Mouse (Mus musculus) lung, embryonic 16.5 days (tissue): ENCODE measurements around the gene Rack1. TPM values are rescaled to one million over a fixed set of nuclear protein-coding genes. Genes with fewer than 3 reads are reported as not detected.

Source experiments
- ATAC-seq: fragments of 200-750 bp; cut with Nextera tagmentation; 2 replicates; pipeline ENCODE4 v1.8.0; 2017; ENCODE audit warnings: low read depth, mild to moderate bottlenecking, moderate library complexity
- H3K27ac ChIP-seq: fragments of 300-500 bp; sonication (generic); 2 replicates; pipeline ENCODE4 v1.5.1; 2014; ENCODE audit warnings: mild to moderate bottlenecking, control low read depth, low read length
- H3K27me3 ChIP-seq: fragments of 300-500 bp; sonication (generic); 2 replicates; pipeline ENCODE4 v1.6.1; 2014; ENCODE audit warnings: low read depth, low read length, mixed read lengths; ENCODE audit not compliant: control insufficient read depth, insufficient read depth
- H3K36me3 ChIP-seq: fragments of 300-500 bp; sonication (generic); 2 replicates; pipeline ENCODE4 v1.6.1; 2014; ENCODE audit warnings: low read length; ENCODE audit not compliant: control insufficient read depth, insufficient read depth
- H3K4me1 ChIP-seq: fragments of 300-500 bp; sonication (generic); replicated peaks from 2 replicates; pipeline ENCODE4 v1.6.1; 2014; ENCODE audit warnings: low read length, mixed read lengths; ENCODE audit not compliant: control insufficient read depth, insufficient read depth
- H3K4me2 ChIP-seq: fragments of 300-500 bp; sonication (generic); 2 replicates; pipeline ENCODE4 v1.6.1; 2014; ENCODE audit warnings: low read depth, low read length, control low read depth
- H3K4me3 ChIP-seq: fragments of 300-500 bp; sonication (generic); 2 replicates; pipeline ENCODE4 v1.5.1; 2014; ENCODE audit warnings: mild to moderate bottlenecking, low read length, control low read depth
- H3K9ac ChIP-seq: fragments of 300-500 bp; sonication (generic); 2 replicates; pipeline ENCODE4 v1.6.1; 2014; ENCODE audit warnings: low read length, control low read depth
- H3K9me3 ChIP-seq: fragments of 300-500 bp; sonication (generic); 2 replicates; pipeline ENCODE4 v1.6.1; 2016; ENCODE audit warnings: low read length; ENCODE audit not compliant: control insufficient read depth
- WGBS: fragments of 180-500 bp; shearing (Covaris S2); extraction: QIAGEN DNeasy Blood & Tissue Kit; methylation state at CpG from one replicate; pipeline ENCODE4 v1.1.7; 2014; 5-methylcytosine and 5-hydroxymethylcytosine counted together
- polyA plus RNA-seq: library from polyadenylated mRNA; unstranded; fragments of >200 nt; fragmentation: Nextera tagmentation; extraction: Ambion mirVana; gene quantifications from 2 replicates; pipeline ENCODE4 v1.2.1, GENCODE M21; 2015

The Rack1 gene
- polyA plus RNA-seq, 1 experiment from 2014 or later, result 657 TPM

DNA sequence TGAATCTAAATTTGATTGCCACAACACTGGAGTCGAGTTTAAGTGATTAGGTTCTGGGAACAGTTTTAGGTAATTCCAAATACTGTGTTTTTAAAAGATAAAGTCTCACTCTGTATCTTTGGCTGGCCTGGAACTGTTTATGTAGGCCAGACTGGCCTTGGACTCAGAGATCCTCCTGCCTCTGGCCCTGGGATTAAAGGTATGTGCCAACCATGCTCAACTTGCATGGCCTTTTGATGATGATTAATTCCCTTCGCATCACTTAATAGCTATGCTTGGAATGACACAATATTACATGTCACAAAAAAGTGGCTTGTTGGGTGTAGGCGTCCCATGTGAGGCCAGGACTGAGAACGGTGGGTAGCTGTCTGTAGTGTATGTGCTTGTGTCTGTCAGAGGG is 52.1 kb downstream of the Rack1 start:
- 79% methylated on average over 4 of the region's 4 CpGs for WGBS
- ATAC-seq, result no peak
- no peak overlapping the region for H3K9ac ChIP-seq
- no peak overlapping the region for H3K4me3 ChIP-seq
- no peaks in the 10 kb centered on the region for H3K36me3 ChIP-seq
- H3K9me3 ChIP-seq, result 0 out of 2 replicates have a peak, but pooled peaks cover 2% of the 10 kb centered on the region
- H3K27ac ChIP-seq, result no peak overlapping the region
- H3K4me2 ChIP-seq, result no peak overlapping the region
- H3K27me3 ChIP-seq, result no peaks in the 10 kb centered on the region
- peaks cover 14% of the 10 kb centered on the region for H3K4me1 ChIP-seq

DNA sequence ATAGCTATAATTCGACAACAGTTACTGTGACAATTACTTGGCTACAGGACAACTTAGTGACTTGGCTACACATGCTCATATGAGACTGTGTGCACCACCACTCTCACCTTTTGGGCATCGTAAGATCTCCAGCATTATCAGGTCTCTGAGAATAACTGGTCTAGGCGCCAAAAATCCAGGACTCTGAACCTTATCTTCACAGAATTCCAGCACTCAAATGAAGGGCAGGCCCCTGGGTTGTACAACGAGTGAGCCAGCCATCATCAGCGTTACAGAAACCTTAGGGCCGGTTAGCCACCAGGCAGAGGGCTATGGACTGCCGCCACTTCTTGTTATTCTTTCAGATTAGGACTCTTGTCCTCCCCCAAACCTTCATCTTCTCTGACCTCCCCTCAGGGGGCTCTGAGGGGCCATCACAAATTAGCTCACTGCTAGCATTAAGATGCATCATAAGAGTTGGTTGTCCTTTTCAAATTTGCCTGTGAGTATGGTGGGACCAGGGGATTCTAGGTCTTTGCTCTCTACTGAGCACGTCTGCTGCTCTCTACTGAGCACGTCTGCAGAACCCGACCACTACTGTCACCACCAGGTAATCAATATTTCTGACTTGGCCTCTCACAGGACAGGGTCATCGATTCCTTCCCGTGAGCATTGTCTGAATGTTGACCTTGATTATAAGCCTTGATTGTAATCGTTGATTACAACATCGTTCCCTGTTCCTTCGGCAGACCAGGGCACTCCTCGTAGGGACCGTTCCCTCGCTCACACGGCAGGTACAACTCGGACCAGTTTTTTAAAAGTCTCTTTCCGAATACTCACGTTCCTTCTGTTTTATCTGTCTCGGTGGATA is 52.7 kb downstream of the Rack1 start:
- H3K4me2 ChIP-seq, result peak overlapping the region; percentile 67
- H3K27ac ChIP-seq, result no peak overlapping the region
- H3K4me3 ChIP-seq, result peak overlapping the region; percentile 64
- peak overlapping the region; percentile 52 for H3K9ac ChIP-seq
- H3K27me3 ChIP-seq, result no peaks in the 10 kb centered on the region
- peaks cover 14% of the 10 kb centered on the region for H3K4me1 ChIP-seq
- 8% methylated on average over 23 of the region's 23 CpGs for WGBS
- H3K9me3 ChIP-seq, result 0 out of 2 replicates have a peak, but pooled peaks cover 2% of the 10 kb centered on the region
- no peaks in the 10 kb centered on the region for H3K36me3 ChIP-seq
- ATAC-seq, result 0 out of 2 replicates have a peak, but pooled peaks have one; percentile 4

DNA sequence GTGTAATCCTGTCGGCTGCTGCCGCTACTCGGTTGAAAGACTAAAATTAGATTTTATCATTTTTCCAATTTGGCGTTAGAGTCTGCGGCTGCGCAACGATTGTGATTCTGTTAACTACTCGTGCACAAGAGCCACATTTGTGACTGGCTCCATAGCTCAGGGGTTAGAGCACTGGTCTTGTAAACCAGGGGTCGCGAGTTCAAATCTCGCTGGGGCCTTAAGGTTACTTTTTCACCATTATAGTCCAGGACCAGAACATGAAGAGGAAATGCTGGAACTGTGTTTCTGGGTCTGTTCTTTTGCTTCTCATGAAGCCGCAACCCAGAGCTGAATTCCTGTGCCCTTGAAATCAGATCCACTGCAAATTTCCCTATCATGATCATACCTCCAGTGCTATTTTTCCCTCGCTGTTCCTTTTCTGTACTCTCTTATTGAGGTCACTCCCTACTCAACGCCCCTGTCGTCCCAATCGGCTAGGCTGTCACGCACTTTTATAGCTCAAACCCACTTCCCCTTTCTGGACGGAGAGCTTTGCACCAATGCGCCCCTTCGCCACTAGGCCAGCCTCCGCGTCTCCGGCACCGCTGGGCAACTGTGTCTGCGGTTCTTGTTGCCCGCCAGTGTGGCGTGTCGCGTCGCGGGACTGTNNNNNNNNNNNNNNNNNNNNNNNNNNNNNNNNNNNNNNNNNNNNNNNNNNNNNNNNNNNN is 53.5 kb downstream of the Rack1 start:
- Histone ChIP-seq H3K9me3 (0 out of 2 replicates have a peak, but pooled peaks cover 2% of the 10 kb centered on the region), H3K4me2 (peak overlapping the region; percentile 67), H3K4me3 (peak overlapping the region; percentile 64), H3K9ac (peak overlapping the region; percentile 65), H3K27ac (0 out of 2 replicates have a peak overlapping the region, but pooled peaks have one; percentile 40), H3K4me1 (peaks cover 22% of the 10 kb centered on the region), H3K36me3 (no peaks in the 10 kb centered on the region), H3K27me3 (no peaks in the 10 kb centered on the region)
- WGBS, result 0% methylated on average over 31 of the region's 31 CpGs
- ATAC-seq, result peak; percentile 56

Other genes starting within 250 kb of the Rack1 start
- 6.4 and 6.6 TPM in 2 replicates for gene Trim41, start 17.0 kb downstream of the Rack1 start, polyA plus RNA-seq
- gene Trim7, start 25.8 kb downstream of the Rack1 start, polyA plus RNA-seq, result 0.51 and 1.2 TPM in 2 replicates
- gene Gm12184, start 26.3 kb downstream of the Rack1 start, polyA plus RNA-seq, result 1.7 and 2.6 TPM in 2 replicates
- 10.6 and 14.9 TPM in 2 replicates for gene Irgm1, start 71.4 kb downstream of the Rack1 start, polyA plus RNA-seq
- gene Gm5431, start 101.9 kb downstream of the Rack1 start, polyA plus RNA-seq, result 0.18 and 0.24 TPM in 2 replicates
- 3.5 and 6.6 TPM in 2 replicates for gene Psme2b, start 145.9 kb downstream of the Rack1 start, polyA plus RNA-seq
- not detected in 2 replicates for gene Olfr56, start 178.6 kb downstream of the Rack1 start, polyA plus RNA-seq
- 0.85 and 1.5 TPM in 2 replicates for gene 9930111J21Rik1, start 179.1 kb downstream of the Rack1 start, polyA plus RNA-seq
- 0.06 TPM in 1 of 2 replicates, not detected in the other for gene Gm12185, start 191.9 kb downstream of the Rack1 start, polyA plus RNA-seq
- gene Tgtp1, start 193.8 kb downstream of the Rack1 start, polyA plus RNA-seq, result 0.53 and 1.5 TPM in 2 replicates